ENCODE assay signal across 7 mouse cellular contexts in the genomic region with DNA sequence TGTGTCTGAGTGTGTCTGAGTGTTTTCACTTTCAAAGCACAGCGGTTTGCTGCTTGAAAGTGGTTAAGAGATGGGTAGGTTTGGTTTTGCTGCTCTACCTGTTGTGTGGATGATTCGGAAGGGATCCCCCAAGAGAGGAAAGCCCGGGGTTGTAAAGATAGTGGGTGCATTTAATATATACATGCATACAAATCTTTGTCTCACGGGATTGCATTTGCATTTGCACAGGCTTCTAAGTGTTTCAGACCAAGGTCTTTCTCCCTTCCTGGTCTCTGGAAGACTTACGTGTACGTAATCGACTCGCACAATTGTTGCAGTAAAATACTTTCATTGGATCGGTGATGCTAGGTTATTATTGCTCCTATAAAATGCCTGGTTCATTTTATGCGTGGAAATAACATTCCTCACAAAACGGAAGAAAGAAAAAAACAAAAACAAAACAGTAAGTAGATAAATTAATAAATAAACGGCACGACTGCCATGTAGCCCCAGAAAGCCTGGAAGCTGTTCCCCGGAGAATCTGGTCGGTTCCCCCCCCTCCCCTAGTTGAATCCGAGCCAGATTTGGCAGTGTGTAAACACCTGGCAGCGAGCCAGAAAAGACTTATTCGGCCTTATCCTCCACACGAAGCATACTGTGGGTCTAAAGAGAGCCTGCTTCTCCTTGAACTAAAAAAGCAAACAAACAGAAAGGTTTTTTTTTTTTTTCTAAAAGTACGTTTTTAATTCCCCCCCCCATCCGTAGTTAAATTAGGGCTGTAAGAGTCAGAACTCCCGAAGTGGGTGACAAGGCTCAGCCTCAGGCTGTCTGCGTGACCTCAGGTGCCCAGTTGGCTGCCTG. TPM values are rescaled to one million over a fixed set of nuclear protein-coding genes. Genes with fewer than 3 reads are reported as not detected.
DNase-seq lines count a peak whose midpoint lies in the region; ATAC-seq and TF ChIP-seq lines count a peak whose summit lies in the region.

No protein-coding gene starts in this region.

- no peaks in the 10 kb centered on the region for H3K9me3 ChIP-seq in forebrain, embryonic 10.5 days
- H3K9me3 ChIP-seq in hindbrain, embryonic 10.5 days: no peaks in the 10 kb centered on the region
- H3K9me3 ChIP-seq in limb, embryonic 14.5 days (ENCODE audit: control insufficient read depth, low read length): no peaks in the 10 kb centered on the region

- peaks cover 78% of the 10 kb centered on the region for H3K27me3 ChIP-seq in forebrain, embryonic 10.5 days (ENCODE audit: poor library complexity, severe bottlenecking)
- peaks cover 36% of the 10 kb centered on the region for H3K27me3 ChIP-seq in hindbrain, embryonic 10.5 days (ENCODE audit: insufficient read depth, poor library complexity, severe bottlenecking)
- H3K27me3 ChIP-seq in limb, embryonic 14.5 days (ENCODE audit: control insufficient read depth, insufficient read depth, low read length): no peaks in the 10 kb centered on the region
- H3K27me3 ChIP-seq in myocyte (ENCODE audit: control insufficient read depth, insufficient read depth, insufficient read length): no peaks in the 10 kb centered on the region

- peaks cover 41% of the 10 kb centered on the region for H3K4me1 ChIP-seq in forebrain, embryonic 10.5 days
- H3K4me1 ChIP-seq in hindbrain, embryonic 10.5 days (replicated peaks): peaks cover 29% of the 10 kb centered on the region
- peaks cover 10% of the 10 kb centered on the region for H3K4me1 ChIP-seq in limb, embryonic 14.5 days (ENCODE audit: control insufficient read depth, insufficient read depth, low read length)

- H3ac ChIP-seq in myocyte (ENCODE audit: control insufficient read depth, insufficient read length): no peak overlapping the region

- no peak for TF ChIP-seq POLR2A in limb, embryonic 14.5 days (IDR thresholded peaks at IDR 0.05; ENCODE audit: borderline replicate concordance, extremely low read depth, insufficient read depth, insufficient read length)
- TF ChIP-seq POLR2A in myocyte (IDR thresholded peaks at IDR 0.05; ENCODE audit: insufficient read length, low read depth): no peak

- no peaks in the 10 kb centered on the region for H3K79me2 ChIP-seq in myocyte (ENCODE audit: control insufficient read depth, insufficient read depth)

- peak overlapping the region; percentile 58 for H3K4me2 ChIP-seq in limb, embryonic 14.5 days (replicated peaks; ENCODE audit: low read depth, low read length, severe bottlenecking)
- H3K4me2 ChIP-seq in myocyte (ENCODE audit: low read depth): peak overlapping the region; percentile 75

- H3K36me3 ChIP-seq in forebrain, embryonic 10.5 days (replicated peaks): 0 out of 2 replicates have a peak, but pooled peaks cover 2% of the 10 kb centered on the region
- no peaks in the 10 kb centered on the region for H3K36me3 ChIP-seq in hindbrain, embryonic 10.5 days
- no peaks in the 10 kb centered on the region for H3K36me3 ChIP-seq in limb, embryonic 14.5 days (ENCODE audit: control insufficient read depth, insufficient read depth, low read length)
- no peaks in the 10 kb centered on the region for H3K36me3 ChIP-seq in myocyte (ENCODE audit: control insufficient read depth, insufficient read depth)

- 8% methylated on average over 23 of the region's 23 CpGs for WGBS in forebrain, embryonic 10.5 days
- WGBS in hindbrain, embryonic 10.5 days: 12% methylated on average over 23 of the region's 23 CpGs
- WGBS in limb, embryonic 14.5 days: 3% methylated on average over 23 of the region's 23 CpGs

- H3K4me3 ChIP-seq in forebrain, embryonic 10.5 days: peak overlapping the region; percentile 71
- H3K4me3 ChIP-seq in hindbrain, embryonic 10.5 days: peak overlapping the region; percentile 65
- peak overlapping the region; percentile 51 for H3K4me3 ChIP-seq in limb, embryonic 14.5 days (replicated peaks; ENCODE audit: low read length)
- peak overlapping the region; percentile 27 for H3K4me3 ChIP-seq in myocyte

- peak; percentile 72 for DNase-seq in Muller cell, postnatal 12 days (ENCODE audit: inconsistent ontology term)
- DNase-seq in adrenal gland, postnatal 14 days: peak; percentile 71
- peak; percentile 24 for DNase-seq in forebrain, embryonic 10.5 days (ENCODE audit: extremely low spot score, low spot score)
- DNase-seq in hindbrain, embryonic 10.5 days (ENCODE audit: low spot score): peak; percentile 30
- peak; percentile 85 for DNase-seq in limb, embryonic 14.5 days (ENCODE audit: low spot score)
- no peak for DNase-seq in thymus, adult 18-20 months

- H3K9ac ChIP-seq in limb, embryonic 14.5 days (ENCODE audit: low read depth, low read length, severe bottlenecking): peak overlapping the region; percentile 35

- ATAC-seq in limb, embryonic 14.5 days (ENCODE audit: low FRiP score, low read depth): no peak; the same call in 1 of the 2 replicates

- H3K27ac ChIP-seq in forebrain, embryonic 10.5 days: peak overlapping the region; percentile 93
- H3K27ac ChIP-seq in hindbrain, embryonic 10.5 days: peak overlapping the region; percentile 76; the same call in 1 of the 2 replicates
- peak overlapping the region; percentile 61; the same call in 1 of the 2 replicates for H3K27ac ChIP-seq in limb, embryonic 14.5 days (replicated peaks; ENCODE audit: low read depth, low read length)

TF ChIP-seq in myocyte, 11 proteins besides CTCF, POLR2A, EP300 and RAD21:
- TF ChIP-seq POLR2AphosphoS2 (IDR thresholded peaks at IDR 0.05; ENCODE audit: insufficient read length, low read depth) (no peak), SRF (IDR thresholded peaks at IDR 0.05; ENCODE audit: control insufficient read depth, insufficient read length, low read depth) (no peak), REST (IDR thresholded peaks at IDR 0.05; ENCODE audit: insufficient read depth, insufficient read length) (no peak), MYOG (IDR thresholded peaks at IDR 0.05; ENCODE audit: control insufficient read depth in 1 of 3, insufficient read depth in 1 of 3, insufficient read length in 2 of 3, low read depth in 2 of 3) (no peak), E2F4 (IDR thresholded peaks at IDR 0.05; ENCODE audit: insufficient read depth) (no peak), TCF12 (IDR thresholded peaks at IDR 0.05; ENCODE audit: insufficient read depth, poor library complexity, severe bottlenecking) (no peak), TCF3 (IDR thresholded peaks at IDR 0.05; ENCODE audit: insufficient read length, low read depth) (no peak), MAX (IDR thresholded peaks at IDR 0.05; ENCODE audit: low read depth) (no peak), USF1 (IDR thresholded peaks at IDR 0.05; ENCODE audit: low read depth) (no peak), MYOD1 (IDR thresholded peaks at IDR 0.05; ENCODE audit: control insufficient read depth in 1 of 3, insufficient read length in 2 of 3, low read depth in 2 of 3) (no peak), CEBPB (IDR thresholded peaks at IDR 0.05; ENCODE audit: insufficient read depth, poor library complexity, severe bottlenecking) (no peak)

RNA-seq across cellular contexts. Expression of a gene that starts 2.7 kb away (rescaled TPM):
- 1.1 and 1.6 TPM in 2 replicates for total RNA-seq in adrenal gland, postnatal 14 days (2021)
- polyA plus RNA-seq in forebrain, embryonic 10.5 days (2016; fragmentation: Nextera tagmentation; extraction: Ambion mirVana): 1.9 and 2.1 TPM in 2 replicates
- polyA plus RNA-seq in hindbrain, embryonic 10.5 days (2016; fragmentation: Nextera tagmentation; extraction: Ambion mirVana): 0.75 and 1.1 TPM in 2 replicates
- polyA plus RNA-seq in limb, embryonic 14.5 days (2012; rRNA removed): 1.7 and 2.2 TPM in 2 replicates
- polyA plus RNA-seq in limb, embryonic 14.5 days (2014; fragmentation: Nextera tagmentation; extraction: Ambion mirVana): 1.7 and 1.9 TPM in 2 replicates
- polyA plus RNA-seq in myocyte (2012; fragmentation: generic; extraction: Trizol): 0.12 TPM

Comparison
In these comparisons a context has a peak if more than half of its experiments do, and no peak if none do; other contexts are left out.
1. DNase-seq: peak in Muller cell, postnatal 12 days (single experiment), adrenal gland, postnatal 14 days (single experiment), forebrain, embryonic 10.5 days (single experiment), hindbrain, embryonic 10.5 days (single experiment) and limb, embryonic 14.5 days (single experiment); none in thymus, adult 18-20 months (0 of 2).
2. Peak in every context shown above with its lines, with median percentiles within 50 percentile points of each other: H3K27ac ChIP-seq and H3K4me3 ChIP-seq.